Mouse (Mus musculus): ENCODE measurements around the gene Pcgf1. TPM values are rescaled to one million over a fixed set of nuclear protein-coding genes. Genes with fewer than 3 reads are reported as not detected.

Pcgf1 gene
- polyA plus RNA-seq, 1 experiment from 2014 or later: 29.9 TPM

DNA sequence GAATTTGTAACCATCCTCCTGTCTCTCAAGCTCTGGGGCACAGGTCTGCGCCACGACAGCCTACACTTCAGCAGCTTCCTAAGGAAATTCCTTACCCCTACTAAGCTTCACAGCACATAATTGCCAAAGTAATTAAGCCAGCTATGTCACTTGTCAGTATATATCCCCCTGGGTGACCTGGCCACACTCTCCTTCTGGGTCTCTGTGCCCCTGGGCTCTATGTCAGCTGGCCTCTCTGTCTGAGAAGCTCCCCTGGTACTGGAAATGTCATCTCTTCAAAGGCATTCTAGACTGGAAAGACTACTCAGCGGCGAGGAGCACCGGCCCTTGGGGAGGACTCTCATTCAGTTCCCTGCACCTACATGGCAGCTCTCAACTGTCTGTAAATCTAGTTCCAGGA, 45.3 kb downstream of the Pcgf1 start:
- Histone ChIP-seq H3K27ac (ENCODE audit: low read depth) (peak overlapping the region; percentile 98; the same call in 1 of the 2 replicates), H3K4me3 (ENCODE audit: low read depth, low read length) (peak overlapping the region; percentile 79), H3K36me3 (ENCODE audit: insufficient read depth) (peaks cover 19% of the 10 kb centered on the region), H3K9me3 (ENCODE audit: low read depth, low read length) (no peaks in the 10 kb centered on the region), H3K4me1 (ENCODE audit: insufficient read depth) (peaks cover 13% of the 10 kb centered on the region), H3K9ac (peak overlapping the region; percentile 88), H3K27me3 (ENCODE audit: insufficient read depth, low read length) (no peaks in the 10 kb centered on the region), H3K4me2 (peak overlapping the region; percentile 98)
- no peak for TF ChIP-seq CTCF (IDR thresholded peaks at IDR 0.05; ENCODE audit: low read depth)
- no peak for ATAC-seq (ENCODE audit: insufficient read depth)
- 73% methylated on average over 5 of the region's 5 CpGs for WGBS
- DNase-seq: no peak

DNA sequence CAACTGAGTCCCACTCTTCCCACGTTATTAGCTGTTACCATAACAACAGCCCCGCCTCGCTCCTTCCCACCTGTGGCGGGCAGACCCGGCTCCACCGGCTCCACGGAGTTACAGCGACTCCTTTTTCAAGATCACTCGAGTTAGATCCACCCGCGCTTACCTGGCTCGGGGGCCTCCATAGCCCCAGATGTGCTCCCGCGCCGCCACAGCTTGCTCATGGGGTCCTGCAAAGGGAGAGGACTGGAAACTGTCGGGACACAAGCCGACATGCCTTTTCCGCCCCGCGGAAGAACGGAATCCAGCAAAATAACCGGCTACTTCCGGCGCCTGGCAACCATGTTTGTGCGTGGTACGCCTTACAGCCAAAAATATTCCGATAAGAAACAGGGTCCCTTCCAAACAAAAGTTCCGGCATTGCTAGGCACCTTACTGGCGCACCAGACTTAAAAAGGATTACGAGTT, 47.2 kb downstream of the Pcgf1 start:
- no peak for TF ChIP-seq CTCF (IDR thresholded peaks at IDR 0.05; ENCODE audit: low read depth)
- WGBS: under 1% methylated on average over 30 of the region's 30 CpGs
- H3K27me3 ChIP-seq (ENCODE audit: insufficient read depth, low read length): no peaks in the 10 kb centered on the region
- DNase-seq: peak; percentile 98
- peak overlapping the region; percentile 94 for H3K4me2 ChIP-seq
- H3K27ac ChIP-seq (ENCODE audit: low read depth): peak overlapping the region; percentile 70; the same call in 1 of the 2 replicates
- peaks cover 13% of the 10 kb centered on the region; the same call in 1 of the 2 replicates for H3K4me1 ChIP-seq (ENCODE audit: insufficient read depth)
- no peaks in the 10 kb centered on the region for H3K9me3 ChIP-seq (ENCODE audit: low read depth, low read length)
- peaks cover 2% of the 10 kb centered on the region; the same call in 1 of the 2 replicates for H3K36me3 ChIP-seq (ENCODE audit: insufficient read depth)
- peak; percentile 2; the same call in 1 of the 2 replicates for ATAC-seq (ENCODE audit: insufficient read depth)
- peak overlapping the region; percentile 67 for H3K9ac ChIP-seq
- H3K4me3 ChIP-seq (ENCODE audit: low read depth, low read length): peak overlapping the region; percentile 75

DNA sequence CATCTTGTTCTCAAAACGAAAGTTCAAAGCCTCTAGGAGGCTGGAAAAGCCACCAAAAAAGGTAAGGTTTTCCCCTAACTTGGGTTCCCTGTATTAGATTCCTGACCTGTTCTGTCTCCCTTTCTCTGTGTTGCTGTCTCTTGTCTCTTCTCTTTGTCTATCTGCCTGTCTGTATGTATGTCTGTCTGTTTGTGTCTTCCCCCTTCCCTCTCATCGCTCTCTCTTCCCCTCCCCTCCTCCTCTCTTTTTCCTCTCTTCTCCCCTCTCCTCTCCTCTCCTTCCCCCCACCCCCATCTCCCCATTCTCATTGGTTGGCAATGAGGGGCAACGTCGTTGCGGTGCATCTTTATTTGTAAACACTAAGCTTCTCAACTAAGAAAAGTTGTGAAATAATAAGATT, 47.7 kb downstream of the Pcgf1 start, which contains the start of gene Ino80b:
Gene Ino80b, minus strand, starts transcription at position 101 of the 400 bp plus-strand sequence.
- H3K9ac ChIP-seq: peak within 1 kb of the TSS; percentile 67
- H3K27ac ChIP-seq (ENCODE audit: low read depth): peak within 1 kb of the TSS; percentile 70; the same call in 1 of the 2 replicates
- peak within 1 kb of the TSS; percentile 94 for H3K4me2 ChIP-seq
- H3K36me3 ChIP-seq (ENCODE audit: insufficient read depth): 0 out of 2 replicates have a peak, but pooled peaks cover 2% of the 10 kb centered on the region
- no peaks in the 10 kb centered on the region for H3K9me3 ChIP-seq (ENCODE audit: low read depth, low read length)
- 19% methylated on average over 5 of the region's 5 CpGs for WGBS
- peaks cover 10% of the 10 kb centered on the region; the same call in 1 of the 2 replicates for H3K4me1 ChIP-seq (ENCODE audit: insufficient read depth)
- DNase-seq (no peak), ATAC-seq (ENCODE audit: insufficient read depth) (no peak)
- H3K27me3 ChIP-seq (ENCODE audit: insufficient read depth, low read length): no peaks in the 10 kb centered on the region
- TF ChIP-seq CTCF (IDR thresholded peaks at IDR 0.05; ENCODE audit: low read depth): no peak
- H3K4me3 ChIP-seq (ENCODE audit: low read depth, low read length): peak within 1 kb of the TSS; percentile 75

DNA sequence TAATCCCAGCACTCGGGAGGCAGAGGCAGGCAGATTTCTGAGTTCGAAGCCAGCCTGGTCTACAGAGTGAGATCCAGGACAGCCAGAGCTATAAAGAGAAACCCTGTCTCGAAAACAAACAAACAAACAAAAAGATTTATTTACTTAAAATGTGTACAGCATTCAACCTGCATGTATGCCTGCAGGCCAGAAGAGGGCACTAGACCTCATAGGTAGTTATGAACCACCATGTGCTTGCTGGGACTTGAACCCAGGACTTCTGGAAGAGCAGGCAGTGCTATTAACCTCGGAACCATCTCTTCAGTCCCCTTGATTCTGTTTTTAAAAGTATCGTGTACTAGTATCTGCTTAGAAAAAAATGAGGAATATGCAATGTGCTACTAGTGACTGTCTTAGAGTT, 49.8 kb downstream of the Pcgf1 start:
- no peak for ATAC-seq (ENCODE audit: insufficient read depth)
- peak; percentile 18 for TF ChIP-seq CTCF (IDR thresholded peaks at IDR 0.05; ENCODE audit: low read depth)

More for the DNA sequence above, 49.8 kb downstream of the Pcgf1 start:
- no peaks in the 10 kb centered on the region for H3K27me3 ChIP-seq (ENCODE audit: insufficient read depth, low read length)
- 0 out of 2 replicates have a peak, but pooled peaks cover 2% of the 10 kb centered on the region for H3K36me3 ChIP-seq (ENCODE audit: insufficient read depth)
- 89% methylated on average over 5 of the region's 5 CpGs for WGBS
- H3K9me3 ChIP-seq (ENCODE audit: low read depth, low read length): no peaks in the 10 kb centered on the region
- H3K4me1 ChIP-seq (ENCODE audit: insufficient read depth): peaks cover 13% of the 10 kb centered on the region
- no peak for DNase-seq
- no peak overlapping the region for H3K4me3 ChIP-seq (ENCODE audit: low read depth, low read length)
- H3K9ac ChIP-seq: no peak overlapping the region
- no peak overlapping the region for H3K27ac ChIP-seq (ENCODE audit: low read depth)
- H3K4me2 ChIP-seq: no peak overlapping the region

MicroRNAs within 50 kb of the gene (microRNA counts, 519-probe panel; counts per million panel counts)
- microRNA mmu-miR-3470a+mmu-miR-3470b: 30.5 counts per million

Small RNAs within 50 kb of the gene (microRNA-seq; reads per million reads assigned to microRNA genes)
- gene Mir3470a (ENCODE audit: borderline number of aligned reads) (not detected), gene Mir7040 (ENCODE audit: borderline number of aligned reads) (not detected)

Other genes starting within 250 kb of the Pcgf1 start
- gene Sema4f, start 138.1 kb upstream of the Pcgf1 start, polyA plus RNA-seq (2014; fragmentation: Nextera tagmentation; extraction: Ambion mirVana): 8.5 and 10.0 TPM in 2 replicates
- gene M1ap, start 131.0 kb upstream of the Pcgf1 start, polyA plus RNA-seq (2014; fragmentation: Nextera tagmentation; extraction: Ambion mirVana): 1.1 TPM in 2 replicates
- gene Dok1, start 44.4 kb upstream of the Pcgf1 start, polyA plus RNA-seq (2014; fragmentation: Nextera tagmentation; extraction: Ambion mirVana): 11.9 and 12.0 TPM in 2 replicates
- gene Loxl3, start 43.7 kb upstream of the Pcgf1 start, polyA plus RNA-seq (2014; fragmentation: Nextera tagmentation; extraction: Ambion mirVana): 19.5 and 19.8 TPM in 2 replicates
- gene Aup1, start 23.3 kb upstream of the Pcgf1 start, polyA plus RNA-seq (2014; fragmentation: Nextera tagmentation; extraction: Ambion mirVana): 134 and 144 TPM in 2 replicates
- 44.0 and 45.0 TPM in 2 replicates for gene Htra2, start 22.6 kb upstream of the Pcgf1 start, polyA plus RNA-seq (2014; fragmentation: Nextera tagmentation; extraction: Ambion mirVana)
- 0.62 and 1.3 TPM in 2 replicates for gene Dqx1, start 20.0 kb upstream of the Pcgf1 start, polyA plus RNA-seq (2014; fragmentation: Nextera tagmentation; extraction: Ambion mirVana)
- gene Tlx2, start 7.6 kb upstream of the Pcgf1 start, polyA plus RNA-seq (2014; fragmentation: Nextera tagmentation; extraction: Ambion mirVana): 0.25 and 0.95 TPM in 2 replicates
- 0.84 and 0.89 TPM in 2 replicates for gene Lbx2, start 8.5 kb downstream of the Pcgf1 start, polyA plus RNA-seq (2014; fragmentation: Nextera tagmentation; extraction: Ambion mirVana)
- gene Ccdc142, start 23.7 kb downstream of the Pcgf1 start, polyA plus RNA-seq (2014; fragmentation: Nextera tagmentation; extraction: Ambion mirVana): 2.6 and 3.0 TPM in 2 replicates
- gene Gm42688, start 23.7 kb downstream of the Pcgf1 start, polyA plus RNA-seq (2014; fragmentation: Nextera tagmentation; extraction: Ambion mirVana): 2.3 and 2.9 TPM in 2 replicates
- gene Mrpl53, start 31.2 kb downstream of the Pcgf1 start, polyA plus RNA-seq (2014; fragmentation: Nextera tagmentation; extraction: Ambion mirVana): 134 TPM in 2 replicates
- gene Mogs, start 37.6 kb downstream of the Pcgf1 start, polyA plus RNA-seq (2014; fragmentation: Nextera tagmentation; extraction: Ambion mirVana): 53.7 and 66.6 TPM in 2 replicates
- 86.0 and 91.5 TPM in 2 replicates for gene Wbp1, start 43.7 kb downstream of the Pcgf1 start, polyA plus RNA-seq (2014; fragmentation: Nextera tagmentation; extraction: Ambion mirVana)
- gene Ino80b, start 47.6 kb downstream of the Pcgf1 start, polyA plus RNA-seq (2014; fragmentation: Nextera tagmentation; extraction: Ambion mirVana): 12.7 and 13.3 TPM in 2 replicates
- 22.7 and 26.7 TPM in 2 replicates for gene Rtkn, start 57.6 kb downstream of the Pcgf1 start, polyA plus RNA-seq (2014; fragmentation: Nextera tagmentation; extraction: Ambion mirVana)
- gene Wdr54, start 78.5 kb downstream of the Pcgf1 start, polyA plus RNA-seq (2014; fragmentation: Nextera tagmentation; extraction: Ambion mirVana): 5.6 and 8.5 TPM in 2 replicates
- gene 1700003E16Rik, start 78.5 kb downstream of the Pcgf1 start, polyA plus RNA-seq (2014; fragmentation: Nextera tagmentation; extraction: Ambion mirVana): 0.96 and 1.3 TPM in 2 replicates
- 91.6 and 94.1 TPM in 2 replicates for gene Dctn1, start 88.1 kb downstream of the Pcgf1 start, polyA plus RNA-seq (2014; fragmentation: Nextera tagmentation; extraction: Ambion mirVana)
- 0.61 and 0.64 TPM in 2 replicates for gene Slc4a5, start 142.0 kb downstream of the Pcgf1 start, polyA plus RNA-seq (2014; fragmentation: Nextera tagmentation; extraction: Ambion mirVana)
- 41.6 and 47.3 TPM in 2 replicates for gene Mthfd2, start 248.0 kb downstream of the Pcgf1 start, polyA plus RNA-seq (2014; fragmentation: Nextera tagmentation; extraction: Ambion mirVana)
- gene Mob1a, start 248.1 kb downstream of the Pcgf1 start, polyA plus RNA-seq (2014; fragmentation: Nextera tagmentation; extraction: Ambion mirVana): 93.1 and 93.6 TPM in 2 replicates

Data from lung, embryonic 14.5 days (tissue).